9 mouse cellular contexts compared by ENCODE assay signal in genomic region chr8:84909162-84909767, GRCm38 (mm10). TPM values are rescaled to one million over a fixed set of nuclear protein-coding genes. Genes with fewer than 3 reads are reported as not detected.
DNase-seq lines count a peak whose midpoint lies in the region; ATAC-seq and TF ChIP-seq lines count a peak whose summit lies in the region.
"Had no signal": no experiment of that assay in that cellular context is flagged by ENCODE, and none has a peak within 500 bp of the region (broad histone marks: within the 10 kb centered on the region; RNA-seq: fewer than 3 reads in every experiment).

No protein-coding gene starts in this region.

- no peaks in the 10 kb centered on the region; the same call in 1 of the 2 replicates for H3K4me1 ChIP-seq in lung, postnatal 0 days (ENCODE audit: insufficient read depth, low read depth, low read length)
- H3K4me1 ChIP-seq in intestine, postnatal 0 days (replicated peaks; ENCODE audit: control insufficient read depth, insufficient read depth, low read length), result peaks cover 12% of the 10 kb centered on the region; the same call in 1 of the 2 replicates
- H3K4me1 ChIP-seq in neural tube, embryonic 15.5 days, result peaks cover 18% of the 10 kb centered on the region

- H3K4me3 ChIP-seq in lung, postnatal 0 days (ENCODE audit: low read depth, low read length), result peak overlapping the region; percentile 52
- H3K4me3 ChIP-seq in intestine, postnatal 0 days (ENCODE audit: low read depth, low read length), result peak overlapping the region; percentile 51
- peak overlapping the region; percentile 40 for H3K4me3 ChIP-seq in neural tube, embryonic 15.5 days (replicated peaks)

- peaks cover 9% of the 10 kb centered on the region for H3K27me3 ChIP-seq in lung, postnatal 0 days (replicated peaks; ENCODE audit: insufficient read depth, low read length)
- H3K27me3 ChIP-seq in intestine, postnatal 0 days (replicated peaks; ENCODE audit: control insufficient read depth, insufficient read depth, low read length), result peaks cover 21% of the 10 kb centered on the region; the same call in 1 of the 2 replicates
- H3K27me3 ChIP-seq in neural tube, embryonic 15.5 days (replicated peaks), result peaks cover 22% of the 10 kb centered on the region

- H3K9me3 ChIP-seq in lung, postnatal 0 days (ENCODE audit: low read length), result no peaks in the 10 kb centered on the region
- H3K9me3 ChIP-seq in intestine, postnatal 0 days (ENCODE audit: control insufficient read depth), result no peaks in the 10 kb centered on the region
- H3K9me3 ChIP-seq in neural tube, embryonic 15.5 days (replicated peaks), result no peaks in the 10 kb centered on the region

- no peak for DNase-seq in lung, postnatal 0 days (ENCODE audit: low spot score)
- no peak for DNase-seq in lung, postnatal 4 days
- DNase-seq in ovary, postnatal 14 days (ENCODE audit: low spot score), result no peak
- DNase-seq in cerebellum, adult 18-20 months, result no peak
- DNase-seq in adrenal gland, postnatal 14 days, result no peak
- DNase-seq: kidney, postnatal 4 days had no signal

- no peak for TF ChIP-seq CTCF in lung, postnatal 0 days (IDR thresholded peaks at IDR 0.05)
- TF ChIP-seq CTCF in intestine, postnatal 0 days (IDR thresholded peaks at IDR 0.05; ENCODE audit: low read depth), result no peak

- 47% methylated on average over 20 of the region's 20 CpGs for WGBS in lung, postnatal 0 days
- WGBS in intestine, postnatal 0 days, result 50% methylated on average over 20 of the region's 20 CpGs
- 51% methylated on average over 20 of the region's 20 CpGs for WGBS in neural tube, embryonic 15.5 days

- peak overlapping the region; percentile 62; the same call in 1 of the 2 replicates for H3K9ac ChIP-seq in lung, postnatal 0 days (replicated peaks; ENCODE audit: low read depth)
- 0 out of 2 replicates have a peak overlapping the region, but pooled peaks have one; percentile 60 for H3K9ac ChIP-seq in intestine, postnatal 0 days (ENCODE audit: low read depth, low read length)
- H3K9ac ChIP-seq in neural tube, embryonic 15.5 days (replicated peaks), result peak overlapping the region; percentile 49

- peak overlapping the region; percentile 86 for H3K4me2 ChIP-seq in lung, postnatal 0 days (replicated peaks; ENCODE audit: low read depth, low read length)
- H3K4me2 ChIP-seq in intestine, postnatal 0 days (replicated peaks; ENCODE audit: low read depth), result peak overlapping the region; percentile 94
- H3K4me2 ChIP-seq in neural tube, embryonic 15.5 days, result peak overlapping the region; percentile 62

- H3K27ac ChIP-seq in lung, postnatal 0 days (ENCODE audit: low read length), result no peak overlapping the region
- no peak overlapping the region; the same call in 1 of the 2 replicates for H3K27ac ChIP-seq in intestine, postnatal 0 days (ENCODE audit: low read depth, low read length)
- H3K27ac ChIP-seq in neural tube, embryonic 15.5 days (replicated peaks), result no peak overlapping the region

- no peak for ATAC-seq in lung, postnatal 0 days
- ATAC-seq in erythroblast, adult 5-6 weeks (replicated peaks; ENCODE audit: low FRiP score, poor library complexity, severe bottlenecking), result peak; percentile 10; the same call in 1 of the 2 replicates
- no peak for ATAC-seq in intestine, postnatal 0 days
- peak; percentile 22; the same call in 1 of the 2 replicates for ATAC-seq in neural tube, embryonic 15.5 days (ENCODE audit: low FRiP score)

- TF ChIP-seq EP300 in lung, postnatal 0 days (IDR thresholded peaks at IDR 0.05), result no peak

- no peaks in the 10 kb centered on the region for H3K36me3 ChIP-seq in lung, postnatal 0 days (ENCODE audit: insufficient read depth, low read length)
- no peaks in the 10 kb centered on the region; the same call in 1 of the 2 replicates for H3K36me3 ChIP-seq in intestine, postnatal 0 days (ENCODE audit: control insufficient read depth, insufficient read depth)
- peaks cover 45% of the 10 kb centered on the region for H3K36me3 ChIP-seq in neural tube, embryonic 15.5 days

RNA-seq across cellular contexts. Expression of gene Dnase2a, which starts 0.9 kb away (rescaled TPM):
- 24.0 and 29.1 TPM in 2 replicates for polyA plus RNA-seq in lung, postnatal 0 days (2015; fragmentation: Nextera tagmentation; extraction: Ambion mirVana)
- total RNA-seq in erythroblast, adult 5-6 weeks (2015; ENCODE audit: low replicate concordance), result 31.9 and 44.9 TPM in 2 replicates
- total RNA-seq in erythroblast, adult 5-6 weeks (2017; ENCODE audit: low replicate concordance), result 85.2 and 99.8 TPM in 2 replicates
- polyA plus RNA-seq in intestine, postnatal 0 days (2015; fragmentation: Nextera tagmentation; extraction: Ambion mirVana), result 8.9 and 11.0 TPM in 2 replicates
- 5.2 and 7.3 TPM in 2 replicates for polyA plus RNA-seq in neural tube, embryonic 15.5 days (2015; fragmentation: Nextera tagmentation; extraction: Ambion mirVana)
- total RNA-seq in adrenal gland, postnatal 14 days (2021), result 8.3 and 11.0 TPM in 2 replicates

RNA-seq across cellular contexts. Expression of gene Klf1, which starts 7.5 kb away (rescaled TPM):
- polyA plus RNA-seq in lung, postnatal 0 days (2015; fragmentation: Nextera tagmentation; extraction: Ambion mirVana), result 0.69 and 1.1 TPM in 2 replicates
- total RNA-seq in erythroblast, adult 5-6 weeks (2015; ENCODE audit: low replicate concordance), result 58.9 and 59.8 TPM in 2 replicates
- total RNA-seq in erythroblast, adult 5-6 weeks (2017; ENCODE audit: low replicate concordance), result 85.0 and 116 TPM in 2 replicates
- polyA plus RNA-seq in intestine, postnatal 0 days (2015; fragmentation: Nextera tagmentation; extraction: Ambion mirVana), result 0.56 and 0.63 TPM in 2 replicates
- 0.49 and 1.1 TPM in 2 replicates for polyA plus RNA-seq in neural tube, embryonic 15.5 days (2015; fragmentation: Nextera tagmentation; extraction: Ambion mirVana)
- total RNA-seq in adrenal gland, postnatal 14 days (2021), result 0.56 and 5.1 TPM in 2 replicates

RNA-seq across cellular contexts. Expression of gene Gcdh, which starts 15.5 kb away (rescaled TPM):
- 16.2 and 21.1 TPM in 2 replicates for polyA plus RNA-seq in lung, postnatal 0 days (2015; fragmentation: Nextera tagmentation; extraction: Ambion mirVana)
- 7.9 and 14.6 TPM in 2 replicates for total RNA-seq in erythroblast, adult 5-6 weeks (2015; ENCODE audit: low replicate concordance)
- 13.4 and 17.6 TPM in 2 replicates for total RNA-seq in erythroblast, adult 5-6 weeks (2017; ENCODE audit: low replicate concordance)
- 15.3 and 15.5 TPM in 2 replicates for polyA plus RNA-seq in intestine, postnatal 0 days (2015; fragmentation: Nextera tagmentation; extraction: Ambion mirVana)
- 39.8 and 41.3 TPM in 2 replicates for polyA plus RNA-seq in neural tube, embryonic 15.5 days (2015; fragmentation: Nextera tagmentation; extraction: Ambion mirVana)
- 55.4 and 84.8 TPM in 2 replicates for total RNA-seq in adrenal gland, postnatal 14 days (2021)

RNA-seq across cellular contexts. Expression of gene Mast1, which starts 27.9 kb away (rescaled TPM):
- 0.32 and 0.33 TPM in 2 replicates for polyA plus RNA-seq in lung, postnatal 0 days (2015; fragmentation: Nextera tagmentation; extraction: Ambion mirVana)
- not detected in 2 replicates for total RNA-seq in erythroblast, adult 5-6 weeks (2015; ENCODE audit: low replicate concordance)
- 0.28 TPM in 1 of 2 replicates, not detected in the other for total RNA-seq in erythroblast, adult 5-6 weeks (2017; ENCODE audit: low replicate concordance)
- polyA plus RNA-seq in intestine, postnatal 0 days (2015; fragmentation: Nextera tagmentation; extraction: Ambion mirVana), result 1.1 TPM in 2 replicates
- polyA plus RNA-seq in neural tube, embryonic 15.5 days (2015; fragmentation: Nextera tagmentation; extraction: Ambion mirVana), result 60.7 and 74.7 TPM in 2 replicates
- 1.2 and 3.1 TPM in 2 replicates for total RNA-seq in adrenal gland, postnatal 14 days (2021)

RNA-seq across cellular contexts. Expression of gene Syce2, which starts 37.4 kb away (rescaled TPM):
- 11.1 and 11.4 TPM in 2 replicates for polyA plus RNA-seq in lung, postnatal 0 days (2015; fragmentation: Nextera tagmentation; extraction: Ambion mirVana)
- total RNA-seq in erythroblast, adult 5-6 weeks (2015; ENCODE audit: low replicate concordance), result 54.3 and 54.8 TPM in 2 replicates
- total RNA-seq in erythroblast, adult 5-6 weeks (2017; ENCODE audit: low replicate concordance), result 10.6 and 24.4 TPM in 2 replicates
- polyA plus RNA-seq in intestine, postnatal 0 days (2015; fragmentation: Nextera tagmentation; extraction: Ambion mirVana), result 27.1 and 32.7 TPM in 2 replicates
- 26.4 and 49.7 TPM in 2 replicates for polyA plus RNA-seq in neural tube, embryonic 15.5 days (2015; fragmentation: Nextera tagmentation; extraction: Ambion mirVana)
- 17.4 and 17.6 TPM in 2 replicates for total RNA-seq in adrenal gland, postnatal 14 days (2021)

Comparison
In these comparisons a context has a peak if more than half of its experiments do, and no peak if none do; other contexts are left out.
1. ATAC-seq: peak in erythroblast, adult 5-6 weeks (single experiment) and neural tube, embryonic 15.5 days (single experiment); none in lung, postnatal 0 days (single experiment) and intestine, postnatal 0 days (single experiment).
2. Peak in every context shown above with its lines, with median percentiles within 50 percentile points of each other: H3K4me2 ChIP-seq, H3K4me3 ChIP-seq and H3K9ac ChIP-seq.